Mouse (Mus musculus) spleen, adult 2 months (tissue): ENCODE measurements around the gene Gm4491.
"Not testable (repeated sequence)": the region's sequence is repeated elsewhere in the genome, so short reads cannot be mapped to it uniquely, and the experiment has no call there.

ENCODE experiments used
- CTCF ChIP-seq: fragments of 200-500 bp; IDR thresholded peaks from 2 replicates; pipeline ENCODE4 v1.5.1; 2011; ENCODE audit warnings: mild to moderate bottlenecking, inconsistent platforms; ENCODE audit not compliant: insufficient read depth, insufficient read length, insufficient replicate concordance; ENCODE audit errors: extremely low read depth
- POLR2A ChIP-seq: fragments of 200-500 bp; IDR thresholded peaks from 2 replicates; pipeline ENCODE4 v1.6.1; 2011; ENCODE audit warnings: low read depth, low read length, inconsistent platforms

DNA sequence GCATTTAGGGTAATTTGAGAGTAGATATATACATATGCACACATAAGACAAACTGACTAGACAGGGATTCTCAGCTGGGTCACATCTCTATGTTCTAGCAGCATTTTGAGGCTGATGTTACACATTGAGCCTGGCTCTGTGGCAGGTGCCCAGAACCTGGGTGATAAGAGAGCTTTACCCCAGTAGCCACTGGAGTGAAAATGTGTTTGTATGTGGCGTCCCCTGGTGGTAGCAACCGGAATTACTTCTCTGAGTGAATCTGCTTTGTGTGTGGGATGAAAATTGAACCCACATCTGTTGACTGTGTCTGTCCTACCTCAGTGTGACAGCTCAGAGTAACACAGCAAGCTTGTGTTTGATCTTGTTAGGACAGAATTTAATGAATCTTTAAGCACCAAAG, 45.8 kb downstream of the Gm4491 start:
- TF ChIP-seq POLR2A, result not testable (repeated sequence)
- TF ChIP-seq CTCF, result 0 out of 2 replicates have a peak, but pooled peaks have one; percentile 9
